Mouse (Mus musculus) liver, embryonic 13.5 days (tissue): ENCODE results near the gene Ndufs1. TPM values are rescaled to one million over a fixed set of nuclear protein-coding genes. Genes with fewer than 3 reads are reported as not detected.

Experiments
- ATAC-seq: fragments of 200-750 bp; cut with Nextera tagmentation; 2 replicates; pipeline ENCODE4 v1.8.0; 2017; ENCODE audit warnings: low read depth, mild to moderate bottlenecking, moderate number of reproducible peaks, moderate library complexity
- DNase-seq: peaks from one replicate; pipeline ENCODE4 v3.0.0; 2022
- H3K27ac ChIP-seq: fragments of 300-500 bp; sonication (generic); 2 replicates; pipeline ENCODE4 v1.5.1; 2015; ENCODE audit warnings: moderate library complexity, mild to moderate bottlenecking, inconsistent platforms
- H3K27me3 ChIP-seq: fragments of 300-500 bp; sonication (generic); 2 replicates; pipeline ENCODE4 v1.6.1; 2015; ENCODE audit warnings: mild to moderate bottlenecking, inconsistent platforms
- H3K36me3 ChIP-seq: fragments of 300-500 bp; sonication (generic); 2 replicates; pipeline ENCODE4 v1.6.1; 2015; ENCODE audit warnings: mild to moderate bottlenecking, inconsistent platforms
- H3K4me1 ChIP-seq: fragments of 300-500 bp; sonication (generic); replicated peaks from 2 replicates; pipeline ENCODE4 v1.6.1; 2015; ENCODE audit warnings: inconsistent platforms
- H3K4me2 ChIP-seq: fragments of 300-500 bp; sonication (generic); 2 replicates; pipeline ENCODE4 v1.6.1; 2015; ENCODE audit warnings: inconsistent platforms, mild to moderate bottlenecking, moderate library complexity
- H3K4me3 ChIP-seq: fragments of 300-500 bp; sonication (generic); replicated peaks from 2 replicates; pipeline ENCODE4 v1.5.1; 2015; ENCODE audit warnings: mild to moderate bottlenecking, inconsistent platforms
- H3K9ac ChIP-seq: fragments of 300-500 bp; sonication (generic); 2 replicates; pipeline ENCODE4 v1.6.1; 2015; ENCODE audit warnings: mild to moderate bottlenecking, inconsistent platforms
- H3K9me3 ChIP-seq: fragments of 300-500 bp; sonication (generic); replicated peaks from 2 replicates; pipeline ENCODE4 v1.6.1; 2016; ENCODE audit warnings: inconsistent platforms
- WGBS: fragments of 180-500 bp; shearing (Covaris S2); methylation state at CpG from one replicate; pipeline ENCODE4 v1.1.7; 2015; ENCODE audit not compliant: insufficient replicate concordance; 5-methylcytosine and 5-hydroxymethylcytosine counted together
- polyA plus RNA-seq: library from polyadenylated mRNA; unstranded; fragments of >200 nt; fragmentation: Nextera tagmentation; extraction: Ambion mirVana; gene quantifications from 2 replicates; pipeline ENCODE4 v1.2.1, GENCODE M21; 2015

Gene Ndufs1
- polyA plus RNA-seq, 1 experiment from 2014 or later, result 120 TPM

GRCm38 (mm10) chr1:63134530-63134929, 42.1 kb downstream of the Ndufs1 start:
- H3K36me3 ChIP-seq, result peaks cover 11% of the 10 kb centered on the region

GRCm38 (mm10) chr1:63131766-63132165, 44.9 kb downstream of the Ndufs1 start:
- WGBS, result 81% methylated on average over 11 of the region's 11 CpGs
- peaks cover 21% of the 10 kb centered on the region for H3K4me1 ChIP-seq
- no peak overlapping the region for H3K9ac ChIP-seq
- no peaks in the 10 kb centered on the region for H3K27me3 ChIP-seq
- ATAC-seq, result no peak
- no peaks in the 10 kb centered on the region for H3K9me3 ChIP-seq
- no peak for DNase-seq
- H3K4me3 ChIP-seq, result no peak overlapping the region
- H3K36me3 ChIP-seq, result peaks cover 6% of the 10 kb centered on the region
- no peak overlapping the region for H3K27ac ChIP-seq
- no peak overlapping the region for H3K4me2 ChIP-seq

More at GRCm38 (mm10) chr1:63134530-63134929, 42.1 kb downstream of the Ndufs1 start:
- Histone ChIP-seq H3K9ac (no peak overlapping the region), H3K27me3 (no peaks in the 10 kb centered on the region), H3K4me2 (no peak overlapping the region), H3K27ac (no peak overlapping the region), H3K9me3 (no peaks in the 10 kb centered on the region), H3K4me3 (no peak overlapping the region), H3K4me1 (peaks cover 15% of the 10 kb centered on the region)
- ATAC-seq (no peak), DNase-seq (no peak)
- 71% methylated on average over 3 of the region's 3 CpGs for WGBS

DNA sequence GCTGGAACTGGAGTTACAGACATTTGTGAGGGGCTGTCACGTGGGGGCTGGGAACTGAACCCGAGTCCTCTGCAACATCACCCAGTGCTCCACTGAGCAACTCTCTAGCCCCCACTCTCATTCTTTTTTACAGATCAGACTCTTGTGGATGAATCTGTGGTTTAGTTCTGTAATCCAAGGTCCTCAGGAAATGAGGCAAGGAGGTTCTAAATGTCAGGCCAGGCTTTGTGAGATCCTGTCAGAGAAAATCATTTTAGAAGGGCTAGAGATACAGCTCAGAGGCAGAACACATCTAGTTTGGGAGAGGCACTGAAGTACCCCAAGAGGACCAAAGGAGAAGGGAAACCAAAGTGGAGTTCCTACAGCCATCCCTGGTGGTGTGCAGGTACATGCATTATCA, 45.8 kb downstream of the Ndufs1 start:
- 43% methylated on average over 2 of the region's 2 CpGs for WGBS
- no peak for ATAC-seq
- H3K4me2 ChIP-seq, result no peak overlapping the region

DNA sequence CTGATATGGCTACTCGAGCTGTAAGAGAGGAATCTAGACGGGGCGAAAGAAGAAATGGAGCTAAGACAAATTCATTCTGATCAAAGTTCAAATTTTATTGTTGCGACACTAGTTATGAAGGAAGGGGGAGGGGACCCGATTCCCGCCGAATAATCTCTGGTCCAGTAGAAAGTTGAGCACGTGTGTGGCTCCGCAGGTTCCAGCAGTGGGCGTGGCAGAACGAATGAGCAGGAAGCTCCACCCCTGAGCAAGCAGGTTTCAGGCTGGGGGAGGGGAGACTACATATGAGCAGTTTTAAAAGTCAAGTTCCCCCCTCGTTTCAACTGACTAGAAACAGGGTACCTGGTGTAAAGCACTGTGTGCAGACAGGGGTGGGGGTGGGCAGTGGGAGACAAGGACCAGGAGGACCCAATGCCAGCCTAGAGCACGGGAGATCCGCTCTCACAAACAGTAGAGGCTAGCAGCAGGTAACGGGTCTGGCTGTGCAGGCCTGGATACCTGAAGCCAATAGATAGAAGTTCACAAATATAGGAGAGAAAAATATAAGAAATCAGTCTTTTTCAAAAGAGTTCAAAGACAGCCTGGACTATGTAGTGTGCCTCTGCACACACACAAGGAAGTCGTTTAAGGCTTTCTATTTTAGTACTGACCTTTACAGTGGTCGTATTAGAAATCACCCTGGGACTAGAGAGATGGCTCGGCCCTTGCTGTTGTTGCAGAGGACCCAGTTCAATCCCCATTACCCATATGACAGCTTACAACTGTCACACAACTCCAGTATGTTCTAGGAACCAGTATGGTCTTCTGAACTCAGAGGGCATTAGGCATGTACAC, 46.6 kb downstream of the Ndufs1 start:
- peak; percentile 63 for DNase-seq
- Histone ChIP-seq H3K27me3 (no peaks in the 10 kb centered on the region), H3K9me3 (no peaks in the 10 kb centered on the region), H3K4me1 (peaks cover 27% of the 10 kb centered on the region), H3K9ac (peak overlapping the region; percentile 64), H3K4me3 (peak overlapping the region; percentile 47), H3K4me2 (peak overlapping the region; percentile 70), H3K36me3 (peaks cover 17% of the 10 kb centered on the region), H3K27ac (peak overlapping the region; percentile 44)
- ATAC-seq, result peak; percentile 66
- 5% methylated on average over 18 of the region's 18 CpGs for WGBS

More for the DNA sequence above, 45.8 kb downstream of the Ndufs1 start:
- peaks cover 10% of the 10 kb centered on the region for H3K36me3 ChIP-seq
- no peak overlapping the region for H3K27ac ChIP-seq
- no peak overlapping the region for H3K9ac ChIP-seq
- H3K27me3 ChIP-seq, result no peaks in the 10 kb centered on the region
- peaks cover 21% of the 10 kb centered on the region for H3K4me1 ChIP-seq
- H3K9me3 ChIP-seq, result no peaks in the 10 kb centered on the region
- H3K4me3 ChIP-seq, result no peak overlapping the region
- no peak for DNase-seq

- peaks cover 30% of the 10 kb centered on the region for H3K4me1 ChIP-seq
- ATAC-seq (no peak), DNase-seq (no peak)
- H3K9me3 ChIP-seq, result no peaks in the 10 kb centered on the region
- H3K27me3 ChIP-seq, result no peaks in the 10 kb centered on the region
- peaks cover 23% of the 10 kb centered on the region for H3K36me3 ChIP-seq
- H3K27ac ChIP-seq, result no peak overlapping the region
- WGBS, result 66% methylated on average over 3 of the region's 3 CpGs
- peak overlapping the region; percentile 70 for H3K4me2 ChIP-seq
- no peak overlapping the region for H3K4me3 ChIP-seq
- H3K9ac ChIP-seq, result no peak overlapping the region
These were observed 47.4 kb downstream of the Ndufs1 start for GRCm38 (mm10) chr1:63129273-63129672.

DNA sequence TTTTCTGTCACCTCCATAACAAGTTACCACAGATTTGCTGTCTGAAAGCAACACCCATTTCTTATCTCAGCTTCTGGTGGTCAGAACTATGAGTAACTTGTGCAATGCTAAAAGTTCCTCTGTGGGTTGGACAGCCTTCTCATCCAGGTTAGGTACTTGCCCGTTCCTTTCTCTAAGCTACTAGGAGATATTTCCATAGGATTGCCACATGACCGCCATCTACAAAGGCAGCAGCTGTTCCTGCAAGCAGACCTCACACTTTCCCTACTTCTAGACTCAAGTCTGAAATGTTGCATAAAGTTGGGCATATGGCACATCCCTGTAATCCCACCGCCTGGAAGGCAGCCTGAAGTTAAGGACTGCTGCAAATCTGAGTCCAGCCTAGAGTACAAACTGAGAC, 50.4 kb downstream of the Ndufs1 start:
- peaks cover 33% of the 10 kb centered on the region for H3K4me1 ChIP-seq
- DNase-seq (no peak), ATAC-seq (no peak)
- H3K27ac ChIP-seq, result no peak overlapping the region
- H3K4me3 ChIP-seq, result no peak overlapping the region
- H3K36me3 ChIP-seq, result peaks cover 51% of the 10 kb centered on the region
- H3K9me3 ChIP-seq, result no peaks in the 10 kb centered on the region
- H3K9ac ChIP-seq, result no peak overlapping the region
- 67% methylated on average over 3 of the region's 3 CpGs for WGBS
- H3K27me3 ChIP-seq, result no peaks in the 10 kb centered on the region
- no peak overlapping the region for H3K4me2 ChIP-seq

GRCm38 (mm10) chr1:63123823-63124450, 52.7 kb downstream of the Ndufs1 start:
- no peaks in the 10 kb centered on the region for H3K27me3 ChIP-seq
- peaks cover 72% of the 10 kb centered on the region for H3K36me3 ChIP-seq
- H3K27ac ChIP-seq, result peak overlapping the region; percentile 73
- 74% methylated on average over 6 of the region's 6 CpGs for WGBS
- no peak overlapping the region for H3K9ac ChIP-seq
- no peaks in the 10 kb centered on the region for H3K9me3 ChIP-seq
- no peak overlapping the region for H3K4me2 ChIP-seq
- no peak for DNase-seq
- ATAC-seq, result peak; percentile 44
- no peak overlapping the region for H3K4me3 ChIP-seq
- peaks cover 33% of the 10 kb centered on the region for H3K4me1 ChIP-seq

DNA sequence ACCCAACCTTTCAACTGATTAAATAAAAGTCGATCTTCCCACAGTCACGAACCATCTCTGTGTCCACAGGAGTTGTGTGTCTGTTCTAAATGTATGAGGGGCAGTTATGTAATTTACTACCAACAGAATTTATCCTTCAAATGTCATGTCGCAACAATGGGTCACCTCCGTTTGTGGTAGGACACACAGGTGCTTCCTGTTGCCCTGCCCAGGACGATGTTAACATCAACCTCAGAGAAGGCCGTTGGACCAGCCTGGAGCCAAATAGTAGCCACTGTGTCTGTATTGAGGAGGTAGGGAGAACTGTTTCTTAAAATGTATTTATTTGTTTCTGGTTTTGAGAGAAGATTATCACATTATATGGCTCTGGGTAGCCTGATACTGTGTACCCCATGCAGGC, 54.6 kb downstream of the Ndufs1 start:
- Histone ChIP-seq H3K27ac (no peak overlapping the region), H3K36me3 (peaks cover 80% of the 10 kb centered on the region)
- WGBS, result 60% methylated on average over 6 of the region's 6 CpGs

GRCm38 (mm10) chr1:63120382-63120781, 56.3 kb downstream of the Ndufs1 start:
- peaks cover 77% of the 10 kb centered on the region for H3K36me3 ChIP-seq
- 61% methylated on average over 2 of the region's 2 CpGs for WGBS
- no peak overlapping the region for H3K9ac ChIP-seq
- no peak for DNase-seq
- H3K27ac ChIP-seq, result no peak overlapping the region
- no peaks in the 10 kb centered on the region for H3K27me3 ChIP-seq
- no peaks in the 10 kb centered on the region for H3K9me3 ChIP-seq
- no peak for ATAC-seq
- H3K4me2 ChIP-seq, result no peak overlapping the region
- H3K4me1 ChIP-seq, result peaks cover 56% of the 10 kb centered on the region
- H3K4me3 ChIP-seq, result no peak overlapping the region

More for the DNA sequence above, 54.6 kb downstream of the Ndufs1 start:
- DNase-seq (no peak), ATAC-seq (no peak)
- no peak overlapping the region for H3K4me2 ChIP-seq
- peaks cover 45% of the 10 kb centered on the region for H3K4me1 ChIP-seq
- no peaks in the 10 kb centered on the region for H3K27me3 ChIP-seq
- H3K9ac ChIP-seq, result no peak overlapping the region
- no peak overlapping the region for H3K4me3 ChIP-seq
- H3K9me3 ChIP-seq, result no peaks in the 10 kb centered on the region

- H3K4me2 ChIP-seq, result no peak overlapping the region
- no peak overlapping the region for H3K4me3 ChIP-seq
- 45% methylated on average over 4 of the region's 4 CpGs for WGBS
- no peaks in the 10 kb centered on the region for H3K27me3 ChIP-seq
- ATAC-seq (no peak), DNase-seq (no peak)
- no peak overlapping the region for H3K9ac ChIP-seq
- H3K4me1 ChIP-seq, result peaks cover 56% of the 10 kb centered on the region
- H3K27ac ChIP-seq, result no peak overlapping the region
- H3K9me3 ChIP-seq, result no peaks in the 10 kb centered on the region
- H3K36me3 ChIP-seq, result peaks cover 71% of the 10 kb centered on the region
These were observed 57.0 kb downstream of the Ndufs1 start for GRCm38 (mm10) chr1:63119675-63120074.

GRCm38 (mm10) chr1:63115540-63115939, 61.1 kb downstream of the Ndufs1 start:
- Histone ChIP-seq H3K27me3 (no peaks in the 10 kb centered on the region), H3K4me2 (peak overlapping the region; percentile 87), H3K9ac (peak overlapping the region; percentile 98), H3K9me3 (no peaks in the 10 kb centered on the region), H3K27ac (peak overlapping the region; percentile 96), H3K4me3 (peak overlapping the region; percentile 88), H3K36me3 (peaks cover 33% of the 10 kb centered on the region), H3K4me1 (peaks cover 56% of the 10 kb centered on the region)
- 19% methylated on average over 3 of the region's 3 CpGs for WGBS
- ATAC-seq, result no peak
- DNase-seq, result no peak
